8 mouse cellular contexts compared by ENCODE assay signal in genomic region chr2:30708762-30709385, GRCm38 (mm10).
DNase-seq lines count a peak whose midpoint lies in the region; ATAC-seq lines count a peak whose summit lies in the region.

No protein-coding gene starts in this region.

- no peaks in the 10 kb centered on the region for H3K27me3 ChIP-seq in heart, embryonic 12.5 days (replicated peaks)
- H3K27me3 ChIP-seq in hindbrain, embryonic 15.5 days: no peaks in the 10 kb centered on the region
- H3K27me3 ChIP-seq in midbrain, embryonic 15.5 days (replicated peaks): no peaks in the 10 kb centered on the region

- no peaks in the 10 kb centered on the region for H3K36me3 ChIP-seq in heart, embryonic 12.5 days
- no peaks in the 10 kb centered on the region for H3K36me3 ChIP-seq in hindbrain, embryonic 15.5 days
- no peaks in the 10 kb centered on the region for H3K36me3 ChIP-seq in midbrain, embryonic 15.5 days (replicated peaks)

- 71% methylated on average over 4 of the region's 4 CpGs for WGBS in heart, embryonic 12.5 days
- 62% methylated on average over 4 of the region's 4 CpGs for WGBS in hindbrain, embryonic 15.5 days
- 68% methylated on average over 4 of the region's 4 CpGs for WGBS in midbrain, embryonic 15.5 days

- H3K4me1 ChIP-seq in heart, embryonic 12.5 days (replicated peaks): peaks cover 64% of the 10 kb centered on the region
- peaks cover 60% of the 10 kb centered on the region for H3K4me1 ChIP-seq in hindbrain, embryonic 15.5 days (replicated peaks)
- peaks cover 60% of the 10 kb centered on the region for H3K4me1 ChIP-seq in midbrain, embryonic 15.5 days

- peak overlapping the region; percentile 99 for H3K27ac ChIP-seq in heart, embryonic 12.5 days (ENCODE audit: poor library complexity, severe bottlenecking)
- peak overlapping the region; percentile 93 for H3K27ac ChIP-seq in hindbrain, embryonic 15.5 days (replicated peaks)
- peak overlapping the region; percentile 98 for H3K27ac ChIP-seq in midbrain, embryonic 15.5 days

- H3K4me3 ChIP-seq in heart, embryonic 12.5 days: no peak overlapping the region
- H3K4me3 ChIP-seq in hindbrain, embryonic 15.5 days: no peak overlapping the region
- H3K4me3 ChIP-seq in midbrain, embryonic 15.5 days: no peak overlapping the region

- peak overlapping the region; percentile 93 for H3K4me2 ChIP-seq in heart, embryonic 12.5 days
- no peak overlapping the region for H3K4me2 ChIP-seq in hindbrain, embryonic 15.5 days
- no peak overlapping the region for H3K4me2 ChIP-seq in midbrain, embryonic 15.5 days

- no peak for ATAC-seq in heart, embryonic 12.5 days (ENCODE audit: insufficient number of reproducible peaks, low FRiP score)
- ATAC-seq in hindbrain, embryonic 15.5 days (ENCODE audit: low FRiP score, low read depth): no peak
- no peak for ATAC-seq in midbrain, embryonic 15.5 days (replicated peaks)

- intact Hi-C loops in heart, postnatal 14 days (cut with DNase I): loop anchor here (2.0 kb wide), 1 partner anchor 50 kb away; no protein-coding TSS in a partner anchor
- intact Hi-C loops in left cerebral cortex, postnatal 36 days (cut with DNase I): loop anchor here (1.0 to 5.0 kb wide), 2 partner anchors 9 to 63 kb away; no protein-coding TSS in a partner anchor

- peaks cover 6% of the 10 kb centered on the region for H3K9me3 ChIP-seq in heart, embryonic 12.5 days (replicated peaks)
- no peaks in the 10 kb centered on the region for H3K9me3 ChIP-seq in hindbrain, embryonic 15.5 days
- no peaks in the 10 kb centered on the region for H3K9me3 ChIP-seq in midbrain, embryonic 15.5 days

- H3K9ac ChIP-seq in heart, embryonic 12.5 days: peak overlapping the region; percentile 89
- 0 out of 2 replicates have a peak overlapping the region, but pooled peaks have one; percentile 50 for H3K9ac ChIP-seq in hindbrain, embryonic 15.5 days
- no peak overlapping the region for H3K9ac ChIP-seq in midbrain, embryonic 15.5 days

- DNase-seq in heart, postnatal 14 days: no peak
- peak; percentile 31 to 42 for DNase-seq in cerebellum, postnatal 10 days
- DNase-seq in right cerebral cortex, postnatal 36 days (ENCODE audit: low spot score in 2 of 2): no peak
- no peak for DNase-seq in left cerebral cortex, postnatal 36 days (ENCODE audit: low spot score in 2 of 2)
- DNase-seq in adrenal gland, postnatal 25 days: no peak

Comparison
In these comparisons a context has a peak if more than half of its experiments do, and no peak if none do; other contexts are left out.
1. DNase-seq: peak in cerebellum, postnatal 10 days (2 of 2); none in heart, postnatal 14 days (0 of 2), right cerebral cortex, postnatal 36 days (0 of 2), left cerebral cortex, postnatal 36 days (0 of 2) and adrenal gland, postnatal 25 days (single experiment).
2. Peak in every context shown above with its lines, with median percentiles within 50 percentile points of each other: H3K27ac ChIP-seq.